Mouse (Mus musculus) erythroid progenitor cell, adult 5-6 weeks (primary cell): Measurements from ENCODE around the gene Pheta1. TPM values are rescaled to one million over a fixed set of nuclear protein-coding genes. Genes with fewer than 3 reads are reported as not detected.
A peak's percentile ranks its signal among the peaks of the same experiment; 100 is the strongest.

Source experiments
- ATAC-seq: replicated peaks from 2 replicates; pipeline ENCODE4 v1.8.0; 2016; ENCODE audit warnings: moderate number of reproducible peaks, mild to moderate bottlenecking, moderate TSS enrichment, inconsistent platforms; ENCODE audit not compliant: poor library complexity, low FRiP score, severe bottlenecking
- total RNA-seq, 2 experiments: library from RNA; stranded (forward) in 1 of 2; stranded (reverse) in 1 of 2; fragments of 150-400 nt in 1 of 2; fragments of 186-747, 209-891 nt in 1 of 2; gene quantifications; 2 replicates each; pipeline versions ENCODE4 v1.2.3 to v1.2.4; 2015 to 2017; ENCODE audit warnings: low replicate concordance in 2 of 2

Pheta1 gene
- total RNA-seq, 2 experiments from 2014 or later: not detected

- ATAC-seq: no peak
These were observed 25.1 kb upstream of the Pheta1 start for GRCm38 (mm10) chr5:121823668-121824067.

GRCm38 (mm10) chr5:121824121-121824520, 24.7 kb upstream of the Pheta1 start:
- no peak for ATAC-seq

- no peak for ATAC-seq
These were observed 23.2 kb upstream of the Pheta1 start for GRCm38 (mm10) chr5:121825606-121826005.

- ATAC-seq: no peak
These were observed 20.9 kb upstream of the Pheta1 start for GRCm38 (mm10) chr5:121827876-121828275.

- no peak for ATAC-seq
These were observed 20.0 kb upstream of the Pheta1 start for GRCm38 (mm10) chr5:121828491-121829432.

GRCm38 (mm10) chr5:121831002-121831601, 17.7 kb upstream of the Pheta1 start:
- no peak for ATAC-seq

- no peak for ATAC-seq
These were observed 16.2 kb upstream of the Pheta1 start for GRCm38 (mm10) chr5:121832376-121833155.

GRCm38 (mm10) chr5:121833159-121833558, 15.6 kb upstream of the Pheta1 start:
- no peak for ATAC-seq

- no peak for ATAC-seq
These were observed 15.1 kb upstream of the Pheta1 start for GRCm38 (mm10) chr5:121833572-121834240.

GRCm38 (mm10) chr5:121834241-121834606, 14.6 kb upstream of the Pheta1 start:
- no peak for ATAC-seq

- no peak for ATAC-seq
These were observed 13.6 kb upstream of the Pheta1 start for GRCm38 (mm10) chr5:121834991-121835747.

- ATAC-seq: no peak
These were observed 12.7 kb upstream of the Pheta1 start for GRCm38 (mm10) chr5:121835949-121836691.

- peak; percentile 77 for ATAC-seq
These were observed 11.9 kb upstream of the Pheta1 start for GRCm38 (mm10) chr5:121836692-121837415.

GRCm38 (mm10) chr5:121837441-121838340, 11.1 kb upstream of the Pheta1 start, which contains the start of gene Sh2b3:
Gene Sh2b3 (minus strand): TSS chr5:121837646.
- no peak for ATAC-seq

- ATAC-seq: no peak
These were observed 10.2 kb upstream of the Pheta1 start for GRCm38 (mm10) chr5:121838341-121839127.

GRCm38 (mm10) chr5:121839128-121839473, 9.7 kb upstream of the Pheta1 start:
- no peak for ATAC-seq
